Mouse (Mus musculus): ENCODE measurements around the gene Kcnab2. TPM values are rescaled to one million over a fixed set of nuclear protein-coding genes. Genes with fewer than 3 reads are reported as not detected.

The Kcnab2 gene
- total RNA-seq, 2 experiments from 2014 or later, result 4.6 to 5.5 TPM

DNA sequence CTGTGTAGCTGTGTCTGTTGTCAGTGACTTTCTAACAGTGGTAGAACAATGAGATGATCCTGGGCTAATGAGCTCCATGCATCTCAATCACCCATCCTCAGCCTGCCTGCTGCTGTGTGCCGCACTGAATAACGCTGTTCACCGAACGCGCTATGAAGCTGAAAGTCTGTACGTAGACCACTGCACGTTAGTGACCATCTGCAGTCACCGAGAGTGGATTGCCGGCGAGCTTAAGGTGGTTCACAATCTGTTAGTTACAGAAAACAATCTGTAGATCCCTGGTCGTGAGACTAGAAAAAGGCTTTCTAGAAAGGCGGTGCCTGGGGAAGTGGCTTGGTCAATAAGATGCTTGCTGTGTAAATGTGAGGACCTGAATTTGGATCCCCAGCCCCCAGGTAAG is 23.5 kb downstream of the Kcnab2 start:
- DNase-seq (ENCODE audit: low spot score in 2 of 2), result no peak

DNA sequence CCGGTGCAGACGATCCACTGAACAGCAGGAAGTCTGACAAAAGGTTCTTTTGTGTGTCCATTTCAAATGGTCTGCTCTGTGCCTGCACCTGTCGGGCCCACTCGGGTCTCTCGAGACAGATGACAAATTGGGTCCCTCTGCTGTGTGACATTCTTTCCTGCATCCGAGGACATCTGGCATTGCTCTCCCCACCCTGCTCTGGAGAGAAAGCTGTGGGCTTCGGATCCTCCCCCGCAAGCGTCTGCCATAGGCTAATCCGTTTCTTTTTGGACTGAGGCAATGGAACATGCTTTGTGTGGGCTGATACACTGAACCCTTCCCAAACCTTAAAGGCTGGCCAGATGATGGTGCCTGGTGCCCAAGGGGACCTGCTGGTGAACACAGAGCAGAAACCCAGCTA is 24.6 kb downstream of the Kcnab2 start:
- DNase-seq (ENCODE audit: low spot score in 2 of 2), result no peak

DNA sequence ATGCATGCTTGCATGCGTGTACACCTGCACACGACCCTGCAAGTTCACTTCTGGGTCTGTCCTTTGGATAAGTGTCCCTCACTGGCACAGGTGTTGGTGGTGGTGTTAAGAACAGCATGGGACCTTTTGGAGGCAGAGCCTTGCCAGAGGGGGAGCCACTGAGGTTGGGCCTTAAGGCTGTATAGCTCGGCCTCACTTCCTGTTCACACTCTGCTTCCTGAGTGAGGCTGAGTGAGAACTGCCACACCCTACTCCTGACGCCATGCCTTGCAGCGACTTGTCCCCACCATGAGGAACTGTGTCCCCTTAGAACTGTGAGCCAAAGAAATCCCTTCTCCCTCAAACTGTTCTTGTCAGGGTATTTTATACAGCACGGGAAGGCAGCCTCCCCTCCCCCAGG is 26.3 kb downstream of the Kcnab2 start:
- DNase-seq (ENCODE audit: low spot score in 2 of 2), result no peak

DNA sequence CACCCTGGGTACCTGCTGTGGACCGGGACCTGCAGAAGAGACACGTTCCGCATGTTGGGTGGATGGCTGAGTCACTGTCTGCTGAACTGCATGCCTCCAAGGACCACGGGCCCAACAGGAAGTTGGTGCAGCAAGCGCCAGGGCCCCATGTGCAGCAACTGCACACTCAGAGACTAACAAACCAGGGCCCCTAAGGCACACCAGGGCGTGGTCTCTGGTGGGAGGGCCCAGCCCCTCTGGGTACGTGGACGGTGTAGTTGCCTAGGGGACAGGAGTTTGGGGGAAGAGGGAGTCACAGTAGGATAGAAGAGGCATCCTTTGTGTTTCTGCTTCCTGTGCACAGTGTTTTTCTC is 29.0 kb downstream of the Kcnab2 start:
- DNase-seq (ENCODE audit: low spot score in 2 of 2), result no peak

DNA sequence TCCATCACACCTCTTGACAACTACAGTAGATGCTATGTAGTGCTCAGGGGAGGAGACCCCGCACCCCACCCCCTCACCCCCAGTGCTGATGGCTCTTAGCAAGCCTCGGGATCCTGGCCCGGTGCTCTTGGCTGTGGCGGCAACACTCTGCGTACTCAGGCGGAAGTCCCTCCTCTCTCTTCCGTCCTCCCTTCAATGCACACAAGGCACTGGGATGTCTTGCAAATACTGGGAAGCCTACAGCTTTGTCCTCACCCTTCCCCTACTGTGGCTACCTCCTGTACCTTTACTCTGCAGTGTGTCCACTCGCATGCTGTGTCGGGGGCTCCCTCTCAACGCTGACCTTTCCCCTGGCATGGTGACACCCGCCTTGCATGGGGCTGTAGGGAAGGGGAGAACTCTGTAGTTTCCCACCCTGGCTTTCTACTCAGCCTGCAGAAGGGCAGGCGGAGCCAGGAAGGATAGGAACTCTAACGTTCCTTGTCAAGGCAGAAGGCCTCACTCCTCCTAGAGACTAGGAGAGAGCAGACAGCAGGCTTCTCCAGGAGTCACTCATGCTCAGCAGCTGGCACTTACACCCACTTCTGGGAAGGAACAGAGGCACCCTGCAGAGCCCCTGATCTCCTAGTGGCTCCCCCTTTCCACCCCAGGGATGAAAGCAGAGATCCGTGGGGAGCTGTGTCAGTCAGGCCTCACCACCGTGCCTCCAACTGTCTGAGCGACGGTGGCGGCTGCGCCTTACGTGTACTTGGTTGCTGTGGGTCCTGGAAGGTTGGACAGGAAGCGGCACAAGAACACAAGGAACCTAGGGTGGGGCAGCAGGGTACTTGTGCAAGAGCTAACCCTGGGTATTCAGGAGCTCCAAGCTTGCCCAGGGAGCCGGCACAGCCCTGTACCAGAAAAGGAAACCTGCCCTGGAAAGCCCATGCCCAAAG is 29.7 kb downstream of the Kcnab2 start:
- no peak for DNase-seq (ENCODE audit: low spot score in 2 of 2)

DNA sequence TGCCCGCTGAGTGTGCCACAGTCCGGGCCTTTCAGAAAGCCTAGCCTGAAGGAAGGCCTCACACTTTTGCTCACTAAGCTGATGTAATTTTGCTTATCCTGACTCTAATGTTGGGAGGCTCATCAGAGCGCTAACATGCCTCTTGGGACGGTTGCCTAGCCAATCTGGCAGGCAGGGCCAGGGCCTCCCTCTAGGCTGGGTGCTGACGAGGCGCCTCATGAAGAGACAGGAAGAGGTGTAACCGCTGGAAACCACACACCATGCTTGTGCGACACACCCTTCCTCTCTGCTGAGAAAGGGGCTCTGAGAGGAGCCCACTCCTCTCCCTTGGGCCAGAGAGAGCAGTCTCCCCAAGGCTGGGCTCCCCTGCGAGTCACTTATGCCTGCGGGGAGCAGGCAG is 31.5 kb downstream of the Kcnab2 start:
- no peak for DNase-seq (ENCODE audit: low spot score in 2 of 2)

DNA sequence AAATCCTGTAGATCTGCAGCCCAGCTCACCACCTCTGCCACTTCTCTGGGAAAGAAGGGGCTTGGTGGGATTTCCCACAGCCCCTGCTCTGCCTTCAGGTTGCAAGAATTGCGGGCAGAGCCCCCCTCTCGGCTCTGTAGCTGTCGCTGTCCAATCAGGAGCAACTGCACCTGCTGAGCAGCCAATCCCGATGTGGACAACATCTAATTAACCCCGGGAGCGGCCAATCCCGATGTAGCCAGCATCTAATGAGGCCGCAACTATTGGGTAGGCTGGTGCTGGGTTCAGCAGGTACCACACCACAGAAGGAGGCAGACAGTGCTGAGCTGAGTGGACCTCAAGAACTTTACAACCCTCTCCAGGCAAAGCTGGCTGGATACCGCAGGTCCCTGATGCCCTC is 36.1 kb downstream of the Kcnab2 start:
- no peak for DNase-seq (ENCODE audit: low spot score in 2 of 2)

DNA sequence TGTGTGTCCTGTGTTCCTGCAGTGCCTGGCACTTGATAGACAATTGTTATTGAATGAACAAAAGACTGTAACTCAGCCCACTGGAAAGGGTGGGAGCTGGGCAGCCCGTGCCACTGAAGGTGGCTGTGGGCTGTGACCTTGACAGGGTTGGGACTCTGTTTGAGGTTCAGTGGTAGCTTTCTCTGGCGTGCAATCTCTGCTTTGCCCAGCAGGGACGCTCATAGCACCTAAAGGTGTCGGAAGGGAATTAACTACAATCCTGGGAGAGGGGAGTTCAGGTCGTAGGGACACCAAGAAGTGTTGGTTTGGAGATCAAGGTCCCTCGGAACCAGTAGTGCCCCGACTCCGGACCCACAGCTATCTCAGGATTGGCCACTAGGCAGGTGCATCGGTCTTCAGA is 36.8 kb downstream of the Kcnab2 start:
- no peak for DNase-seq (ENCODE audit: low spot score in 2 of 2)

DNA sequence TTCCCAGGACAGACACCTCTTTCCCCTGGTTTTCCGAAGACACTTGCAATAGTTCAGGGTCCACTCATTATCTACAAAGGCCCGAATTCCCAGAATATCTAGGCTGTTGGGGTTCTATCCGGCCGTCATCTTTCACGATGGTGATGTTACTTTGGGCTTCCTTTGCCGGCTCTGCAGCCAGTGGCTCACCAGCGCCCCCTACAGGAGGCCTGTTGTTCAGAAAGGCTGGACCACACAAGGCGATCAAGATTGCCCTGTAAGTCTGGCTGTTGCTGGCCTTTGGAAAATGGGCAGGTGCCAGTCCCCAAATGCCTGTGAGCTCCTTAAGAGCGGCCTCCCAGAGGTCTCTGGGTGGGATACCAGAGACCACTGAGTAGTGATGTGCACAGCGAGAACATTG is 42.4 kb downstream of the Kcnab2 start:
- peak; percentile 78 to 82 for DNase-seq (ENCODE audit: low spot score in 2 of 2)

DNA sequence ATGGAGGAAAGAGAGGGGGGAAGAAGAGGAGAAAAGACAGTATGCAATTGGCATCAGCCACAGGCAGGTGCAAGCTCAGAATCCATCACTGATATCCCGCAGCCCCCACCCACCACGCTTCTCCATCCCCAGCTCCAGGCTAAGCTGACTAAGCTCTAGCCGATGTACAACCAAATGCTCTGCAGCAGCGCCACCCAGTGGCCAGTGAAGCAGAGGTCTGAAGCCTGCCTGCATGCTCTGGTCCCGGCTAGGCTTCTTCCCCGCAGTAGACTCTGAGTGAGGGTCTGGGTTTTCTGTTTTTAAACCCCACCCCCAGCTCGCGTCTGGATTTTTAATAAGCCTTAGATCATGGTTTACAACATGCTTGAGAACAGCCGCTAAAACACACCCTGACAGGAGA is 42.8 kb downstream of the Kcnab2 start:
- peak; percentile 84 to 89 for DNase-seq (ENCODE audit: low spot score in 2 of 2)

DNA sequence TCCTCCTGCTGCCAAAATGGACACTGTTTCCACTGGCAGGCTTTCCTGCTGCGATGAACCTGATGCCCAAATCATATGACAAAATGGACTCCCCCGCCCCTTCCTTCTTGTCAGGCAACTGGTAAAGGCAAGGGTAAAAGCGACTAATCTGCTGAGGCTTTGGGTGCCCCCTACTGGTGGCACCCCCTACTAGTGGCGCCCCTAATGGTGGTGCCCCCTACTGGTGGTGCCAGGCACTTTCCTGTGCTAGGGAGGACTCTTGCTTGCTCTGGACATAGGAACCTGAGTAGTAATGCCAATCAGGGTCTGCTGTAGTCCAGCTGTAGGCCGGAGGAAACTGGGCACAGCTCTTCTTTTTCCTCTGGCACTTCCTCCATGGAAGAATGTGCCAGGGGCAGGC is 45.4 kb downstream of the Kcnab2 start:
- DNase-seq (ENCODE audit: low spot score in 2 of 2), result peak; percentile 41

DNA sequence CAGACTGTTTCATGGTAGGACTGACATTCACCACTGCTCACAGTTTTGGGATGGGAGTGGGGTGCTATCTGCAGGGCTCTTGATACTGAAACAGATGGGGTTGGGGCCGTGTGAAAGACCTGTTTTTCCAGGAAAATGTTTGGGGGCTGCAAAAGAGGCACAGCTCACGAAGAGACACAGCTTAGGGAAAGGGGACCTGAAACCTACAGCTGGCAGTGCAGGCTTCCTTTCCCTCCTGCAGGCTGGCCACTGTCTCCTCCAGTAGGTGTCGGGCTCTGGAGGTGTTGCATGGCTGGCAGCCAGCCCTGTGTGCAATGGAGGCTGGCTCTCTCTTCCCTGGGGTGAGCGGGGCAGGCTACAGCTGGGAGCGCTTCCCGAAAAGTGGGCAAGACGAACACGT is 49.4 kb downstream of the Kcnab2 start:
- DNase-seq (ENCODE audit: low spot score in 2 of 2), result no peak

DNA sequence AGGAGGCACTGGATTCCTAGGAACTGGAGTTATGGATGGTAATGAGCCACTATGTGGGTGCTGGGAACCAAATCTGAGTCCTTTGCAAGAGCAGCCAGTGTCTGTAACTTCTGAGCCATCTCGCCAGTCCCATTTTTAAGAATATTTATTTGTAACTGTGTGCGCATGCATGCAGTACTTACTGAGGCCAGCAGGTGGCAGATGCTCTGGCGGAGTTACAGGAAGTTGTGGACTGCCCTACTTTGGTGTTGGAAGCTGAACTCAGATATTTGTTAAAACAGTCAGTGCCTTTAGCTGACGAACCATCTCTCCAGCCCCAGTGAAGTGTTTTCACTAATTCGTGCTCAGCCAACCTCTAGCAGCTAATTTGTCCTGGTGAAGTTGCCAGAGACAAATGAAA is 52.7 kb downstream of the Kcnab2 start:
- DNase-seq (ENCODE audit: low spot score in 2 of 2), result no peak

DNA sequence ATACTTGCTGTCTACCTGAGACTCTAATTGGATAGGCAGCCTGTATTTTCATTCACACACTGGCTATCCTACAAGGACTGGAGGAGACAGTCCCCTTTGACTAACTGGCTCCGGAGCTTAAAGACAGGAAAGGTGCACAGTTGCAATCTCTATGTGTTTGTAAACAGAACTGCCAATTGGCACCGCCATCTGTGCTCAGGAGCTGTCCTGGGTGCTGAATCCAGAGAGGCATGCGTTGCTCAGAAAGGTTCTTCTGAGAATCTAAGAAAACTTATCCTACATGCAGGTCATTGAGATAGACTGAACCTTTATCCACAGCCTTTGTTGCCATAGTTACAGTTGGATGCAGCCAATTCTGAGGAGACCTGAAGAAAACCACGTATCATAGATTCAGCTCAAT is 53.3 kb downstream of the Kcnab2 start:
- peak in 1 of 2 experiments; percentile 17 for DNase-seq (ENCODE audit: low spot score in 2 of 2)

DNA sequence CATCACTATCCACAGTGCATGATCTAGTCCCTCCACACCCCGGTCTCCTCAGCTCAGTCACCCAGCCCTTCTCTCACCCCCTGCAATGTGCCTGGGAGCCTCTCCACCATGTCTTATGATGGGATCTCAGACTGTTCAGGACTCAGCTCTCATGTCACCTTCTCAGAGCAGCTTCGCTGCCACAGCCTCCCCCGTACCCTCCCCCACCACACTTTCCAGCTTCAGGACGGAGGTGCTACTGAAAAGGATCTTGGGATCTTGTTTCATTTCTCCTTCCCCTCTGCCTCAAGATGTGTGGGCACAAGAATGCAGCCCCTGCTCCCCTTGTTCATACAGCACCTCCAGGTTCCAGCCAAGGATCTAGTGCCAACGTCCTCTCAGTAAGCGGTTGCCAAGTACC is 54.1 kb downstream of the Kcnab2 start:
- DNase-seq (ENCODE audit: low spot score in 2 of 2), result no peak

DNA sequence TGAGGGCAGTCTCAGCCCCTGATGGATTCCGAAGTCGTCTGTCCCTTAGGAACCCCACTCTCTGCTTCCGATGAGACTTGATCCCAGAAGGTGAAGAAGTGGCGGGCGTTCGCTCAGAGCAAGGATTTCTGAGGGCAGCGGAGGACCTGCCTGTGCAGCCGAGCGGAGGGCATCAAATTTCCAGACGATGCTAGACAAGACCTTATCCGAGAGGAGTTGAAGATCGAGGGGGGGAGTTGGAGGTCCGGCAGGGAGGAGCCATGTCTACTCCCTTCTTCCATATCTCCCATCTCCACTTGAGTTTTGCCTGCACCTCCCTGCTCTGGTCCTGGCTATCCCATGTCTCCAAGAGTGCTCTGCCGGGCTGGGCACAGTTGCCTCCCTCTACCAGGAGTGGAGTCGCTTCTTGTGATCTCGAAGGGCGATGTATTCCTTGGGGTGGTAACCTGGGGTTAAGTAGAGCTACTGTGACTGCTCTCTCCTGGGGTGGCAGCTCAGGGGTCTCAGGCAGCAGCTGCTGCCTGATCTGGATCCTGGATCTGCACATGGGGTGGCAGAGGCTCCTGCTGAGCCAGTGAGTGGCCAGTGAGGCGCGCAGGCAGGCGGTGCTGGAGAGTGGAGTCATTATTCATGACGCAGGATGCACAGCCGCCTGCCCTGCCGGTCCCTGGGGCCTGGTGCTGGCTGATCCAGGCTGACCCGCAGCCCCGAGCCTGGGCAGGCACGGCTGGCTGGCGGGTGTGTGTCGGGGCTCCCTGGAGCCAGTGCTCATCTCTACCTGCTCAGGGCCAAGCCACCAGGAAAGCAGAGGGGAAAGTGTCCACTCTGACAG is 59.2 kb downstream of the Kcnab2 start:
- no peak for DNase-seq (ENCODE audit: low spot score in 2 of 2)

DNA sequence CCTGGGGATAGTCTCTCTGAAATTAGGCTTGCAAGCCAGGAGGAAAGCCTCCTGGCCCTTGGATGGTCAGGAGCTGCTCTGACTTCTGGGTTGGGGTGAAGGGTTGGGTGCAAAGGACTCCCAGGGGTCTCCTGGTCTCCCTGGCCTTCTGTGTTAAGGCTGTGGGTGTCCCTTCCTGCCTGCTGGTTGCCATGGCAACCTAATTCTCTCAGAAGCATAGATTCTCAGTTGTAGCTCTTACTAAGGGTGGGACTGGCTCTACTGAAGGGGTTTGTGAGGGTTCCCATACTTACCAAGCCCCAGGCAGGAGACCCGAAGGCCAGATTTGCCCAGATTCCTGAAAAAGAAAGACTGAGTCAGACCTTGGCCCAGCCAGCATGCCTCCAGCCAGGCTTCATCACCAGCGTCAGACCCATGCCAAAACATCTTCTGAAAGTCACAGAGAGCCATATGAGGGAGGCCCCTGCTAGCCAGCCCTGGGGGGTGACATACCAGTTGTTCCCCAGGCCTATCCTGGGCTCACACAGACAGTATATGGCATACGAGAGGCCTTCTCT is 65.1 kb downstream of the Kcnab2 start:
- no peak for DNase-seq (ENCODE audit: low spot score in 2 of 2)

DNA sequence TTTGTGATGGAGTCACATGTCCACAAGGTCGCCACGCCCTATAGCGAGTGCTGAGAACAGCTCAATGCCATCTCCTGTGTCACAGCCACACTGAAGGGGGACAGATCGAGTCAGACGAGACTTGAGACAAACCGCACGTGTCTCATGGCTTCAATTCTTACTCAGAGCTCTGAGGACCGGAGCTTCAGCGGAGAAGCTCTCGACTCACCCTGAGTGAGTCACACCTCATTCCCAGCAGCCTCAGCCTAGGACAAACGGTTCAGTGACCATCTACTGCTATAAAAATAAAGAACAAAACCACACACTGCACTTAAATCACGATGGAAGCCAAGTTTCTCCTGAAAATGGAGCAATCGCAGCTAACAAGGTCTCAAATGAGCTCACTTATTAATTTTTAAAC is 66.7 kb downstream of the Kcnab2 start:
- DNase-seq (ENCODE audit: low spot score in 2 of 2), result no peak

DNA sequence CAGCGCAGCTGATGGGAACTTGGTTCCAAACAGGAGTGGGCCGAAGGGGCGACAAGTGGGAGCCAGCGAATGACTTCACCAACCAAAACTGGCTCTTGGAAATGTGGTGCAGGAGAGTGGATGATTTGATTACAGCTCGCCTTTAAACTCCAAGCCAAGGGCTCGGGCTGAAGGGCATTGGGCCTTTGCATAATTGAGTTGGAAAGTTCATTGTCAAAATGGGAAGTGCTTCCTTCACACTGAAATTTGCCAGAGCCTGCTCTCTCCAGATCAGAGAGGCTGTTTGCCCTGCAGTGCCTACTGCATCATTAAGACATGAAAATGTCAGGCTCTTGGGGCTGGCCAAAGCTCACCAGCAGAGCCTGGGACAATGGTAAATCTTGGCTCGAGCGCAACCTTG is 71.1 kb downstream of the Kcnab2 start:
- DNase-seq (ENCODE audit: low spot score in 2 of 2), result no peak

DNA sequence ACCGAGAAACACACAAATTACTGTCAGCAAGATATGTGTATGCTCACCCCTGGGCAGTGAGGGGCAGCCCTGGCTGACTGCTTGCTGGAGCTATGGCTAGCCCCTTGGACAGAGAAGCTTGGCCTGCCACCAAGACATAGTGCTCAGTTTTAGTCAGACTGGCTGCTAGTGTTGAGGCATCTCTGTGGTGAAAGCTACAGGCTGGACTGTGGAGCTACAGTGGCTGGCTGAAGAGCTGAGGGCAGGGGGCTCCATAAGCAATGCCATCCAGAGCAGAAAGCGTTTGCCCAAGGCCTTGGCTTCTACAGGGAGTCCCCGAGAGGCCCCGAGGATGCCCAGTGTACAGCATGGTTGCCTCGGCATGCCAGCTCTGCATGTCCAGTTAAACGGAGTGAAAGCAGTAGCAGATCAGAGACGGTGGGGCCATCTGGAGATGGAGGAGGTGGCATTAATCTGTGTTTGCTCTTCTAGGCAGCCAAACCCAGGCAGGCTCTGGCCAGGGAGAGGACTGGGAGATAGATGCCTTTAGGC is 71.9 kb downstream of the Kcnab2 start:
- no peak for DNase-seq (ENCODE audit: low spot score in 2 of 2)

DNA sequence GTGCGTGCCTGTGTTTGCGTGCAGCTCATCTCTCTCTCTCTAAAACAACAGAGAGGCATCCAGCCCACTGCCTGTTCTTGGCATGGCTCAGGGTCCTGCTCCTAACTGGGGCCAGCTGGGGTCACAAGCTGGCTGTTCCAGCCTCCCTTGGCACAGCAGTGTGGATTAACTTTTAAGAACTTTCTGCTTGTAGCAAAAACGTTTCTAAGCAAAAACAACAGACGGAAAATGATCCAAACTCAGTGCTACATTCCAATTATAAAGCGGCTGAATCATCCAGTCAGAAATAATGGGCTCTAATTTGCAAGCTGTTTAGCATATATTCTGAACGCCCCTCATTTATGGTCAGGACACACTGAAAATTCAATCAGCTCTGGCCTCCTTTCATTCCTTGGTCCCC is 72.5 kb downstream of the Kcnab2 start:
- DNase-seq (ENCODE audit: low spot score in 2 of 2), result no peak

DNA sequence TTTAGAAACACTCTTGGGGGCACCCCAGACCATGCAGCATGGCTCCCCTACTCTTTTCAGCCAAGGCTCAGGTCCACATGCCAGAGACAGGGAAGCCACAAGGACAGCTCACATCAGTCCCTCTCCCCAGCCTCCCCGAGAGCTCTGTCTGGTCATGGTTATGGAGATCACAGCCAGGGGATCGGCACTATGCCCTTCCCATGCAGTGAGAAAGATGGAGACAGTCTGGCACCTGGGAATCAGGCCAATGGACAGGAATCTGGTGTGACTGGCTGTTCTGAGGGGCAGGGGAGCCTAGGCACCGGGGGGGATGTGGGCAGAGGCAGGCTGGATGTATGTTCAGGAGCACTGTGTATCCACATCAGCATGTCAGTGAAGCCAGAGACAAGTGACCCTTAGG is 78.7 kb downstream of the Kcnab2 start:
- DNase-seq (ENCODE audit: low spot score in 2 of 2), result no peak

Data from adrenal gland, adult 18-20 months (tissue).